Mouse (Mus musculus): ENCODE results near the gene Nr1h3. TPM values are rescaled to one million over a fixed set of nuclear protein-coding genes. Genes with fewer than 3 reads are reported as not detected.

Nr1h3 gene
- polyA plus RNA-seq, 1 experiment from 2014 or later = 1.4 TPM

GRCm38 (mm10) chr2:91157002-91157752 is 45.5 kb downstream of the Nr1h3 start:
- H3K36me3 ChIP-seq (replicated peaks) = peaks cover 87% of the 10 kb centered on the region
- H3K4me2 ChIP-seq = no peak overlapping the region
- no peak overlapping the region for H3K27ac ChIP-seq
- H3K27me3 ChIP-seq = no peaks in the 10 kb centered on the region
- no peak overlapping the region for H3K9ac ChIP-seq
- no peak for ATAC-seq (ENCODE audit: low FRiP score)
- H3K4me3 ChIP-seq (replicated peaks) = no peak overlapping the region
- WGBS = 43% methylated on average over 6 of the region's 6 CpGs
- no peaks in the 10 kb centered on the region for H3K4me1 ChIP-seq
- no peaks in the 10 kb centered on the region for H3K9me3 ChIP-seq

GRCm38 (mm10) chr2:91154091-91154490 is 48.5 kb downstream of the Nr1h3 start:
- no peak overlapping the region for H3K4me3 ChIP-seq (replicated peaks)
- no peak for ATAC-seq (ENCODE audit: low FRiP score)
- WGBS = 96% methylated on average over 3 of the region's 3 CpGs
- no peak overlapping the region for H3K27ac ChIP-seq
- no peak overlapping the region for H3K9ac ChIP-seq
- H3K4me2 ChIP-seq = no peak overlapping the region
- H3K36me3 ChIP-seq (replicated peaks) = peaks cover 76% of the 10 kb centered on the region
- no peaks in the 10 kb centered on the region for H3K27me3 ChIP-seq
- H3K4me1 ChIP-seq = no peaks in the 10 kb centered on the region
- no peaks in the 10 kb centered on the region for H3K9me3 ChIP-seq

- Histone ChIP-seq H3K4me3 (replicated peaks) (no peak overlapping the region), H3K4me1 (no peaks in the 10 kb centered on the region)
- 89% methylated on average over 3 of the region's 3 CpGs for WGBS
These were observed 49.7 kb downstream of the Nr1h3 start for GRCm38 (mm10) chr2:91152885-91153377.

GRCm38 (mm10) chr2:91151331-91151730 is 51.3 kb downstream of the Nr1h3 start:
- 85% methylated on average over 1 of the region's 1 CpGs for WGBS
- no peaks in the 10 kb centered on the region for H3K27me3 ChIP-seq
- no peak overlapping the region for H3K4me3 ChIP-seq (replicated peaks)
- H3K4me1 ChIP-seq = no peaks in the 10 kb centered on the region
- H3K9me3 ChIP-seq = no peaks in the 10 kb centered on the region
- ATAC-seq (ENCODE audit: low FRiP score) = no peak
- H3K4me2 ChIP-seq = no peak overlapping the region
- no peak overlapping the region for H3K27ac ChIP-seq
- H3K9ac ChIP-seq = no peak overlapping the region
- H3K36me3 ChIP-seq (replicated peaks) = peaks cover 62% of the 10 kb centered on the region

More at GRCm38 (mm10) chr2:91152885-91153377, 49.7 kb downstream of the Nr1h3 start:
- ATAC-seq (ENCODE audit: low FRiP score) = no peak
- Histone ChIP-seq H3K27me3 (no peaks in the 10 kb centered on the region), H3K27ac (no peak overlapping the region), H3K9ac (no peak overlapping the region), H3K9me3 (no peaks in the 10 kb centered on the region), H3K4me2 (no peak overlapping the region), H3K36me3 (replicated peaks) (peaks cover 73% of the 10 kb centered on the region)

GRCm38 (mm10) chr2:91148101-91148500 is 54.5 kb downstream of the Nr1h3 start:
- Histone ChIP-seq H3K4me2 (no peak overlapping the region), H3K4me3 (replicated peaks) (no peak overlapping the region), H3K36me3 (replicated peaks) (peaks cover 60% of the 10 kb centered on the region), H3K9ac (no peak overlapping the region), H3K4me1 (no peaks in the 10 kb centered on the region), H3K9me3 (no peaks in the 10 kb centered on the region), H3K27me3 (no peaks in the 10 kb centered on the region), H3K27ac (no peak overlapping the region)
- no peak for ATAC-seq (ENCODE audit: low FRiP score)

GRCm38 (mm10) chr2:91143401-91143800 is 59.2 kb downstream of the Nr1h3 start:
- Histone ChIP-seq H3K4me1 (no peaks in the 10 kb centered on the region), H3K4me2 (no peak overlapping the region), H3K4me3 (replicated peaks) (no peak overlapping the region), H3K9me3 (no peaks in the 10 kb centered on the region), H3K9ac (no peak overlapping the region), H3K36me3 (replicated peaks) (peaks cover 74% of the 10 kb centered on the region), H3K27ac (no peak overlapping the region), H3K27me3 (no peaks in the 10 kb centered on the region)
- WGBS = 98% methylated on average over 11 of the region's 11 CpGs
- no peak for ATAC-seq (ENCODE audit: low FRiP score)

GRCm38 (mm10) chr2:91142920-91143319 is 59.7 kb downstream of the Nr1h3 start:
- Histone ChIP-seq H3K27ac (no peak overlapping the region), H3K4me1 (no peaks in the 10 kb centered on the region), H3K36me3 (replicated peaks) (peaks cover 78% of the 10 kb centered on the region), H3K4me2 (no peak overlapping the region), H3K4me3 (replicated peaks) (no peak overlapping the region), H3K9me3 (no peaks in the 10 kb centered on the region), H3K27me3 (no peaks in the 10 kb centered on the region), H3K9ac (no peak overlapping the region)
- no peak for ATAC-seq (ENCODE audit: low FRiP score)
- WGBS = 92% methylated on average over 6 of the region's 6 CpGs

GRCm38 (mm10) chr2:91139764-91140163 is 62.9 kb downstream of the Nr1h3 start:
- H3K27ac ChIP-seq = no peak overlapping the region
- ATAC-seq (ENCODE audit: low FRiP score) = no peak
- peaks cover 70% of the 10 kb centered on the region for H3K36me3 ChIP-seq (replicated peaks)
- H3K4me2 ChIP-seq = no peak overlapping the region
- H3K27me3 ChIP-seq = no peaks in the 10 kb centered on the region
- no peak overlapping the region for H3K9ac ChIP-seq
- H3K9me3 ChIP-seq = no peaks in the 10 kb centered on the region
- no peaks in the 10 kb centered on the region for H3K4me1 ChIP-seq
- no peak overlapping the region for H3K4me3 ChIP-seq (replicated peaks)
- 65% methylated on average over 8 of the region's 8 CpGs for whole genome bisulfite sequencing

- Histone ChIP-seq H3K4me2 (no peak overlapping the region), H3K4me3 (replicated peaks) (no peak overlapping the region), H3K27ac (no peak overlapping the region), H3K4me1 (no peaks in the 10 kb centered on the region), H3K9ac (no peak overlapping the region), H3K36me3 (replicated peaks) (peaks cover 67% of the 10 kb centered on the region), H3K27me3 (no peaks in the 10 kb centered on the region), H3K9me3 (no peaks in the 10 kb centered on the region)
- 79% methylated on average over 5 of the region's 5 CpGs for WGBS
- no peak for ATAC-seq (ENCODE audit: low FRiP score)
These were observed 63.3 kb downstream of the Nr1h3 start for GRCm38 (mm10) chr2:91139311-91139710.

- WGBS = 85% methylated on average over 6 of the region's 6 CpGs
- H3K27ac ChIP-seq = no peak overlapping the region
- no peaks in the 10 kb centered on the region for H3K4me1 ChIP-seq
- no peaks in the 10 kb centered on the region for H3K9me3 ChIP-seq
- peaks cover 53% of the 10 kb centered on the region for H3K36me3 ChIP-seq (replicated peaks)
- no peak for ATAC-seq (ENCODE audit: low FRiP score)
- no peak overlapping the region for H3K4me2 ChIP-seq
- H3K9ac ChIP-seq = no peak overlapping the region
- no peak overlapping the region for H3K4me3 ChIP-seq (replicated peaks)
- no peaks in the 10 kb centered on the region for H3K27me3 ChIP-seq
These were observed 65.2 kb downstream of the Nr1h3 start for GRCm38 (mm10) chr2:91137481-91137880.

- no peak overlapping the region for H3K9ac ChIP-seq
- 90% methylated on average over 11 of the region's 11 CpGs for WGBS
- H3K27ac ChIP-seq = no peak overlapping the region
- 0 out of 2 replicates have a peak, but pooled peaks have one; percentile 18 for ATAC-seq (ENCODE audit: low FRiP score)
- no peaks in the 10 kb centered on the region for H3K27me3 ChIP-seq
- peaks cover 46% of the 10 kb centered on the region for H3K36me3 ChIP-seq (replicated peaks)
- H3K4me2 ChIP-seq = no peak overlapping the region
- H3K4me1 ChIP-seq = no peaks in the 10 kb centered on the region
- no peak overlapping the region for H3K4me3 ChIP-seq (replicated peaks)
- H3K9me3 ChIP-seq = no peaks in the 10 kb centered on the region
These were observed 65.9 kb downstream of the Nr1h3 start for GRCm38 (mm10) chr2:91136513-91137412.

Measured in forebrain, embryonic 12.5 days (tissue).